Mouse (Mus musculus) G1E (cell line): ENCODE data around the gene Hnrnpr. TPM values are rescaled to one million over a fixed set of nuclear protein-coding genes. Genes with fewer than 3 reads are reported as not detected.

Source experiments
- ATAC-seq: 2 replicates; pipeline ENCODE4 v1.8.0; 2016; ENCODE audit warnings: mild to moderate bottlenecking; ENCODE audit not compliant: insufficient number of reproducible peaks, poor library complexity, low FRiP score, severe bottlenecking; ENCODE audit errors: extremely low read depth
- DNase-seq: peaks from one replicate; pipeline ENCODE4 v3.0.0; 2012; ENCODE audit warnings: low spot score
- H3K27me3 ChIP-seq: 2 replicates; pipeline ENCODE4 v1.6.1; 2012; ENCODE audit warnings: mild to moderate bottlenecking, low read length, inconsistent platforms; ENCODE audit not compliant: insufficient read depth
- H3K36me3 ChIP-seq: replicated peaks from 2 replicates; pipeline ENCODE3; 2012; ENCODE audit warnings: mild to moderate bottlenecking, inconsistent platforms
- H3K4me1 ChIP-seq: 2 replicates; pipeline ENCODE4 v1.6.1; 2012; ENCODE audit warnings: low read depth, low read length, inconsistent platforms, mixed read lengths; ENCODE audit not compliant: insufficient read depth
- H3K4me3 ChIP-seq: 2 replicates; pipeline ENCODE4 v1.5.1; 2012; ENCODE audit warnings: low read depth, mild to moderate bottlenecking, inconsistent platforms, low read length, moderate library complexity, mixed read lengths
- H3K9me3 ChIP-seq: replicated peaks from 2 replicates; pipeline ENCODE4 v1.6.1; 2012; ENCODE audit warnings: inconsistent platforms
- CTCF ChIP-seq: IDR thresholded peaks from 2 replicates; pipeline ENCODE4 v1.5.1; 2012; ENCODE audit warnings: low read depth, low read length, inconsistent platforms, mixed read lengths
- GATA1 ChIP-seq: IDR thresholded peaks from 2 replicates; pipeline ENCODE4 v1.6.1; 2012; ENCODE audit warnings: borderline replicate concordance, low read length, inconsistent platforms, mixed read lengths
- GATA2 ChIP-seq: IDR thresholded peaks from 2 replicates; pipeline ENCODE4 v1.6.1; 2012; ENCODE audit warnings: low read depth, low read length, inconsistent platforms, borderline replicate concordance
- POLR2AphosphoS5 ChIP-seq: IDR thresholded peaks from 2 replicates; pipeline ENCODE4 v1.6.1; 2012; ENCODE audit warnings: low read depth, low read length, inconsistent platforms; ENCODE audit not compliant: insufficient replicate concordance
- TAL1 ChIP-seq: conservative IDR thresholded peaks from 2 replicates; pipeline ENCODE4 v1.6.1; 2012; ENCODE audit warnings: low read depth, low read length, inconsistent platforms, mixed read lengths
- polyA plus RNA-seq: library from polyadenylated mRNA; stranded (reverse); fragments of >175 nt; gene quantifications from 2 replicates; pipeline ENCODE4 v1.2.3, GENCODE M21; 2012
- total RNA-seq, 2 experiments: library from RNA; stranded (forward) in 1 of 2; stranded (reverse) in 1 of 2; fragments of 200-1000 nt in 1 of 2; fragments of >200 nt in 1 of 2; fragmentation: Nextera tagmentation in 1 of 2; gene quantifications; 2 replicates each; pipeline ENCODE4 v1.2.3; 2014 to 2017

Gene Hnrnpr
- total and polyA plus RNA-seq, 3 experiments = 66.7 to 187 (median 100) TPM

GRCm38 (mm10) chr4:136373494-136374181 lies 62.9 kb downstream of the Hnrnpr start:
- no peaks in the 10 kb centered on the region for H3K36me3 ChIP-seq
- no peak overlapping the region for H3K4me3 ChIP-seq
- H3K4me1 ChIP-seq = no peaks in the 10 kb centered on the region
- no peaks in the 10 kb centered on the region for H3K9me3 ChIP-seq
- DNase-seq (no peak), ATAC-seq (no peak)
- H3K27me3 ChIP-seq = peaks cover 17% of the 10 kb centered on the region
- TF ChIP-seq POLR2AphosphoS5 = no peak
- no peak for TF ChIP-seq GATA2
- TF ChIP-seq TAL1 = no peak
- TF ChIP-seq GATA1 = no peak
- TF ChIP-seq CTCF = no peak

DNA sequence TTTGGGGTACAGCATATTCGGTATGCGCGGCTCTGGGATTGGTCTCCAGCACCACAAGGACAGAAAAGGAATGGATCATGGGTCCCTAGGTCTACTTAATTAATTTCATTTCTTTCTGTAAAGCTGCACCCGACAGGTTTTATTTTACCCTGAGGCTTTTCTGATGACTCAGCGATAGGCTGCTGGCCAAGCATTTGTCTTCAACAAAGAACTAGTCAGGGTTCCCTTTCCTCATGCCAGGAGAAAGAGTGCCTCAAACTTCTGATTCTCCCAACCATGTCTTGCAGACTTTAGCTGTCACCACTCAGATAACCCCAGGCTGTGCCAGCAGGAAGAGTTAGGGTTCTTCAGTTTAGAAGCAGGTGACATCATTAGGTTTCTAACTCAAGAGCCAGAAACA lies 66.3 kb downstream of the Hnrnpr start:
- H3K9me3 ChIP-seq = no peaks in the 10 kb centered on the region
- TF ChIP-seq GATA2 (no peak), TAL1 (no peak), GATA1 (no peak), POLR2AphosphoS5 (no peak), CTCF (no peak)
- DNase-seq = no peak
- peaks cover 20% of the 10 kb centered on the region for H3K27me3 ChIP-seq
- ATAC-seq = no peak
- H3K36me3 ChIP-seq = no peaks in the 10 kb centered on the region
- H3K4me1 ChIP-seq = no peaks in the 10 kb centered on the region
- no peak overlapping the region for H3K4me3 ChIP-seq

GRCm38 (mm10) chr4:136383052-136383451 lies 72.3 kb downstream of the Hnrnpr start:
- DNase-seq (no peak), ATAC-seq (no peak)
- Histone ChIP-seq H3K4me1 (no peaks in the 10 kb centered on the region), H3K9me3 (no peaks in the 10 kb centered on the region), H3K4me3 (no peak overlapping the region), H3K36me3 (no peaks in the 10 kb centered on the region), H3K27me3 (peaks cover 5% of the 10 kb centered on the region; the same call in 1 of the 2 replicates)
- TF ChIP-seq CTCF = 0 out of 2 replicates have a peak, but pooled peaks have one; percentile 6
- TF ChIP-seq TAL1 = no peak

DNA sequence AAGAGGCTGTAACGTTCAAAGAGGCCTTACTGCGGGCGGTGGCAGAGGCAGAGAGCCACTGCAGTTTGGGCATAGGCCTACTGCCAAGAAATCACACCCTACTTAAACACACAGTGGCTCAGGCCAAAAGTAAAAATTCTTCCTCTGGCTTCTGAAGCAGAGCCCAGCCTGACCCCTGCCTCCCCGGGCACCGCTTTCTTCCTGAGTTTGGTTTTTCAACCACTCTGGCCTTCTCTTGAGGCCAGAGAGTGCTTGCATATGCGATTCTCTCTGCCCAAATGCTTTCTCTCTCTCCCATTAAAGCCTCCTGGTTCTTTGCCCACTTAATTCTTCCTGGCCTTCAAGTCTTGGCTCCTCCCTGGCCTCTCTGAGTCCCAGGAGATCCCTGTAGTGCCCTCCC lies 73.1 kb downstream of the Hnrnpr start:
- Histone ChIP-seq H3K27me3 (peaks cover 5% of the 10 kb centered on the region; the same call in 1 of the 2 replicates), H3K9me3 (no peaks in the 10 kb centered on the region), H3K4me1 (no peaks in the 10 kb centered on the region), H3K4me3 (no peak overlapping the region), H3K36me3 (no peaks in the 10 kb centered on the region)
- DNase-seq (no peak), ATAC-seq (no peak)
- no peak for TF ChIP-seq TAL1
- no peak for TF ChIP-seq POLR2AphosphoS5
- TF ChIP-seq CTCF = no peak
- no peak for TF ChIP-seq GATA2
- no peak for TF ChIP-seq GATA1

GRCm38 (mm10) chr4:136387261-136387660 lies 76.5 kb downstream of the Hnrnpr start:
- no peak for ATAC-seq
- Histone ChIP-seq H3K4me3 (no peak overlapping the region), H3K27me3 (peaks cover 4% of the 10 kb centered on the region; the same call in 1 of the 2 replicates), H3K4me1 (no peaks in the 10 kb centered on the region), H3K36me3 (no peaks in the 10 kb centered on the region), H3K9me3 (no peaks in the 10 kb centered on the region)
- TF ChIP-seq GATA1 (no peak), POLR2AphosphoS5 (no peak), CTCF (no peak), GATA2 (no peak), TAL1 (no peak)
- DNase-seq = no peak

GRCm38 (mm10) chr4:136401806-136402205 lies 91.1 kb downstream of the Hnrnpr start:
- TF ChIP-seq TAL1 (no peak), GATA1 (no peak), POLR2AphosphoS5 (no peak), GATA2 (no peak), CTCF (no peak)
- ATAC-seq (no peak), DNase-seq (no peak)
- no peaks in the 10 kb centered on the region for H3K36me3 ChIP-seq
- H3K9me3 ChIP-seq = no peaks in the 10 kb centered on the region
- no peaks in the 10 kb centered on the region for H3K4me1 ChIP-seq
- no peak overlapping the region for H3K4me3 ChIP-seq
- H3K27me3 ChIP-seq = peaks cover 6% of the 10 kb centered on the region
